Mouse (Mus musculus): ENCODE measurements around the gene Map3k7. TPM values are rescaled to one million over a fixed set of nuclear protein-coding genes. Genes with fewer than 3 reads are reported as not detected.

Map3k7 gene
- polyA plus RNA-seq (2012; ENCODE audit: low replicate concordance): 4.4 and 9.0 TPM in 2 replicates

GRCm38 (mm10) chr4:31963354-31964193 is at the start of gene Map3k7:
Gene Map3k7 (plus strand): TSS chr4:31964097.

